Mouse (Mus musculus) C2C12 (cell line): ENCODE measurements at regions not wholly inside any gene's neighbourhood (a gene's known extent, or its start where the extent isn't known, plus 50 kb on each side); places are given as distances from the start of the nearest gene placed in this dataset.

Experiments used
- H3K27me3 ChIP-seq: one replicate; pipeline ENCODE4 v1.6.1; 2011; ENCODE audit not compliant: control insufficient read depth, insufficient read depth, insufficient read length
- H3K36me3 ChIP-seq: one replicate; pipeline ENCODE4 v1.6.1; 2011; ENCODE audit not compliant: control insufficient read depth, insufficient read depth
- H3K4me3 ChIP-seq: one replicate; pipeline ENCODE4 v1.5.1; 2011; ENCODE audit warnings: mild to moderate bottlenecking, control low read depth; ENCODE audit not compliant: poor library complexity, insufficient read depth, severe bottlenecking
- H3K79me2 ChIP-seq: one replicate; pipeline ENCODE4 v1.6.1; 2011; ENCODE audit not compliant: control insufficient read depth, insufficient read depth
- H3K79me3 ChIP-seq: one replicate; pipeline ENCODE4 v1.6.1; 2011; ENCODE audit warnings: low read depth, control low read depth
- H3ac ChIP-seq: one replicate; pipeline ENCODE3; 2011; ENCODE audit warnings: low read depth; ENCODE audit not compliant: control insufficient read depth, insufficient read length
- CEBPB ChIP-seq: IDR thresholded peaks from one replicate; pipeline ENCODE4 v1.6.1; 2011; ENCODE audit warnings: low read depth, mild to moderate bottlenecking, control low read depth, moderate library complexity
- CTCF ChIP-seq: IDR thresholded peaks from one replicate; pipeline ENCODE4 v1.5.1; 2011; ENCODE audit not compliant: control insufficient read depth, insufficient read depth, insufficient read length
- FOSL1 ChIP-seq: IDR thresholded peaks from one replicate; pipeline ENCODE4 v1.8.0; 2011; ENCODE audit warnings: mild to moderate bottlenecking, low read length; ENCODE audit not compliant: poor library complexity, insufficient read depth, severe bottlenecking
- MAX ChIP-seq: IDR thresholded peaks from one replicate; pipeline ENCODE4 v1.6.1; 2011; ENCODE audit warnings: mild to moderate bottlenecking, control low read depth
- MYOD1 ChIP-seq: IDR thresholded peaks from one replicate; pipeline ENCODE4 v1.6.1; 2011; ENCODE audit warnings: low read depth; ENCODE audit not compliant: control insufficient read depth, insufficient read length
- MYOG ChIP-seq: IDR thresholded peaks from one replicate; pipeline ENCODE4 v1.6.1; 2011; ENCODE audit not compliant: control insufficient read depth, insufficient read length; ENCODE audit errors: extremely low read depth
- USF1 ChIP-seq: IDR thresholded peaks from one replicate; pipeline ENCODE4 v1.6.1; 2011; ENCODE audit warnings: low read depth, mild to moderate bottlenecking, control low read depth, moderate library complexity

DNA sequence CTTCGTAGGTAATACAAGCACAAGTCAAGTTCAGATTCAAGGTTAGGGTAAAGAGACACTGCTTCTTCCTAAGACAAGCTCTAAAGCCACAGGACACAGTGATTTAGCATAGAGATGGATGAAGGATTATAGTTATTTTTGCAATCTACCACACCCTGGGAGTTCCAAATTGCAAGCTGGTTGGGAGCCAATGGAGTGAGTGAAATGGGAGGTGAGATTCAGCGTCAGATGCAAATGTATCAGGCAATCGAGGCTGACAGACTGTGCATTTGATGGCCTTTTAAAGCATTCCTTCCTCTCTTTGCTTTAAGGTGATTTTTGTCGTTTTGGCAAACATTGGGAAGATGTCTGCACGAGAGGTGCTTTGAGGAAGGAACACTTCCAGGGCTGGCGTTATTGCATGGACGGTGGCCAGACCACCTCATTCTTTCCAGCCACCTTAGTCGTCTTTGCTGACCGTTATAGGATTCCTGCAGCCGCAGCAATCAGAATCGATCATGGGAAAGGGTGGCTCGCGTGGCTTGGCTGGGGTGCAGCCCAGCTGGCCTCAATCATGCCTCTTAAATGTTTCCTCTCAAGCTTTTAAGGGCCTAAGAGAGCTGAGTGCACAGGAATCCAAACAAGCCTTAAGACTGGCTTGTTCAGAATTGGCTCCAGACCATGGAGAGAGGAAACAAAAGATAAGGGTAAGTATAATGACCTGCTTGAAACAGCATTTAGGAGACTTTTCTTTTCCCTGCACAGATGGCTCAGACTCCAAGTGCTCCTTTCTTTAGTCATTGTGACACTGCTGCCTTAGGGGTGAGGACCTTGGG, 265.0 kb upstream of the Tle4 start:
- Histone ChIP-seq H3K27me3 (no peaks in the 10 kb centered on the region), H3K36me3 (no peaks in the 10 kb centered on the region), H3K79me2 (no peaks in the 10 kb centered on the region), H3K79me3 (no peaks in the 10 kb centered on the region), H3K4me3 (no peak overlapping the region), H3ac (no peak overlapping the region)
- TF ChIP-seq MYOD1 (no peak), USF1 (no peak), MYOG (no peak), CEBPB (no peak), CTCF (no peak), MAX (no peak), FOSL1 (no peak)

DNA sequence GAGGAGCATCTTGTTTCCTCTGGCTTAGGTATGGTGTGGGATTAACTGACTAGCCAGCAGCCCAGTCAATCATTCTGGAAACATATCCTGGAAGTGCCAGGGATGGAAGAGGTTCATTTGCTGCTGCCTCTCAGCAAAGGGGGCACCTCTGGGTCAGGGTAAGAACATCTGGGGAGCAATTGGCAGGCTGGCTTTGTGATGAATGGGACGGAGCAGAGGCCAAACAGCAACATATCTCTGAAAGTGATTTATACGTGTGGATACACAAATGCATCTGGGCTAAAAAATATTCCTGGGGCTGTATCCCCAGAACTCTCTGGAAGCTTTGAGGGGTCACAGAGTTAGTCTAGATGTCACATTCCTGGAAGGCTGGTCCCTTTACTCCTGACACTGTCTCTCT, 257.2 kb upstream of the Tle4 start:
- Histone ChIP-seq H3K79me2 (no peaks in the 10 kb centered on the region), H3K4me3 (no peak overlapping the region), H3K27me3 (no peaks in the 10 kb centered on the region), H3K36me3 (no peaks in the 10 kb centered on the region), H3K79me3 (no peaks in the 10 kb centered on the region), H3ac (no peak overlapping the region)
- TF ChIP-seq CEBPB, result no peak
- no peak for TF ChIP-seq MYOD1
- no peak for TF ChIP-seq USF1
- no peak for TF ChIP-seq CTCF

GRCm38 (mm10) chr19:14853416-14853815, 255.6 kb upstream of the Tle4 start:
- Histone ChIP-seq H3K36me3 (no peaks in the 10 kb centered on the region), H3K79me2 (no peaks in the 10 kb centered on the region), H3ac (no peak overlapping the region), H3K27me3 (no peaks in the 10 kb centered on the region), H3K4me3 (no peak overlapping the region), H3K79me3 (no peaks in the 10 kb centered on the region)
- TF ChIP-seq MYOG, result no peak
- no peak for TF ChIP-seq FOSL1
- no peak for TF ChIP-seq CEBPB
- no peak for TF ChIP-seq USF1
- no peak for TF ChIP-seq MAX
- TF ChIP-seq CTCF, result no peak
- no peak for TF ChIP-seq MYOD1

DNA sequence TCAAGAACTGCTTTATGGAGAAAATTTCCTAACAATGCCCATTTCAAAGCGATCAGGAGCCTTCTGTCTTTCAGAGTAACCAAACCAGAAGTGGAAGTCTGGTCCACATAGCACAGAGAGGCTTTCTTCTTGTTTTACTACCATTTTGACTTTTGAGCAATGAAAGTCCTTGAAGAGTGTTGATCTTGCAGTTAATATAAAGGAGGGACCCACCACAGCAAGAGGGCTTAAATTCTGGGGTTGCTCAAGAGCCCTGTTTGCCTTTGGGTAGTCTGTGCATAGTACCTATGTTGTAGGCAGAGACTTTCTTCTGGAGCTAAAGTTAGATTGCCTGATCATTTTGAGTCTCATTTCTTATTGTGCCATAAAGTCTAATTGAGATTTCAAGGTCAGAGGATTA, 251.7 kb upstream of the Tle4 start:
- H3K79me3 ChIP-seq, result no peaks in the 10 kb centered on the region
- no peak for TF ChIP-seq FOSL1
- no peak for TF ChIP-seq CEBPB
- no peak for TF ChIP-seq USF1
- TF ChIP-seq MAX, result no peak
- TF ChIP-seq MYOG, result no peak
- no peak for TF ChIP-seq CTCF
- no peak for TF ChIP-seq MYOD1
- H3K27me3 ChIP-seq, result no peaks in the 10 kb centered on the region
- H3K4me3 ChIP-seq, result no peak overlapping the region
- H3K36me3 ChIP-seq, result no peaks in the 10 kb centered on the region
- H3K79me2 ChIP-seq, result no peaks in the 10 kb centered on the region
- H3ac ChIP-seq, result no peak overlapping the region

GRCm38 (mm10) chr19:14847120-14847519, 249.3 kb upstream of the Tle4 start:
- Histone ChIP-seq H3K36me3 (no peaks in the 10 kb centered on the region), H3K27me3 (no peaks in the 10 kb centered on the region), H3K79me3 (no peaks in the 10 kb centered on the region), H3K4me3 (no peak overlapping the region), H3ac (no peak overlapping the region), H3K79me2 (no peaks in the 10 kb centered on the region)
- TF ChIP-seq MYOG (no peak), MAX (no peak), USF1 (no peak), FOSL1 (no peak), MYOD1 (no peak), CTCF (no peak), CEBPB (no peak)
